Mouse (Mus musculus) midbrain, embryonic 14.5 days (tissue): ENCODE results near the gene Ptpn11. TPM values are rescaled to one million over a fixed set of nuclear protein-coding genes. Genes with fewer than 3 reads are reported as not detected.

Source experiments
- ATAC-seq: fragments of 200-750 bp; cut with Nextera tagmentation; 2 replicates; pipeline ENCODE4 v1.8.0; 2017; ENCODE audit warnings: moderate number of reproducible peaks, moderate library complexity; ENCODE audit not compliant: low FRiP score, low TSS enrichment
- DNase-seq: peaks from one replicate; pipeline ENCODE4 v3.0.0-alpha.2; 2015
- H3K27ac ChIP-seq: fragments of 300-500 bp; sonication (generic); replicated peaks from 2 replicates; pipeline ENCODE4 v1.5.1; 2014; ENCODE audit warnings: mild to moderate bottlenecking, low read depth, low read length, moderate library complexity
- H3K27me3 ChIP-seq: fragments of 300-500 bp; sonication (generic); 2 replicates; pipeline ENCODE4 v1.6.1; 2014; ENCODE audit warnings: low read length, control low read depth, mixed read lengths; ENCODE audit not compliant: control insufficient read depth, insufficient read depth
- H3K36me3 ChIP-seq: fragments of 300-500 bp; sonication (generic); 2 replicates; pipeline ENCODE4 v1.6.1; 2014; ENCODE audit warnings: low read length, control low read depth; ENCODE audit not compliant: control insufficient read depth, insufficient read depth
- H3K4me1 ChIP-seq: fragments of 300-500 bp; sonication (generic); 2 replicates; pipeline ENCODE4 v1.6.1; 2014; ENCODE audit warnings: mild to moderate bottlenecking, antibody characterized with exemption, low read length, control low read depth; ENCODE audit not compliant: control insufficient read depth, insufficient read depth
- H3K4me2 ChIP-seq: fragments of 300-500 bp; sonication (generic); 2 replicates; pipeline ENCODE4 v1.6.1; 2014; ENCODE audit warnings: mild to moderate bottlenecking, low read length, moderate library complexity
- H3K4me3 ChIP-seq: fragments of 300-500 bp; sonication (generic); replicated peaks from 2 replicates; pipeline ENCODE4 v1.5.1; 2014; ENCODE audit warnings: low read depth, low read length
- H3K9ac ChIP-seq: fragments of 300-500 bp; sonication (generic); replicated peaks from 2 replicates; pipeline ENCODE4 v1.6.1; 2014; ENCODE audit warnings: mild to moderate bottlenecking, low read length, moderate library complexity
- H3K9me3 ChIP-seq: fragments of 300-500 bp; sonication (generic); 2 replicates; pipeline ENCODE4 v1.6.1; 2016; ENCODE audit warnings: low read length, control low read depth, mixed read lengths; ENCODE audit not compliant: control insufficient read depth
- WGBS: fragments of 180-500 bp; shearing (Covaris S2); extraction: QIAGEN DNeasy Blood & Tissue Kit; methylation state at CpG from one replicate; pipeline ENCODE4 v1.1.7; 2014; 5-methylcytosine and 5-hydroxymethylcytosine counted together
- polyA plus RNA-seq: library from polyadenylated mRNA; unstranded; fragments of >200 nt; fragmentation: Nextera tagmentation; extraction: Ambion mirVana; gene quantifications from 2 replicates; pipeline ENCODE4 v1.2.1, GENCODE M21; 2014

Gene Ptpn11
- polyA plus RNA-seq, 1 experiment from 2014 or later: 29.7 TPM

DNA sequence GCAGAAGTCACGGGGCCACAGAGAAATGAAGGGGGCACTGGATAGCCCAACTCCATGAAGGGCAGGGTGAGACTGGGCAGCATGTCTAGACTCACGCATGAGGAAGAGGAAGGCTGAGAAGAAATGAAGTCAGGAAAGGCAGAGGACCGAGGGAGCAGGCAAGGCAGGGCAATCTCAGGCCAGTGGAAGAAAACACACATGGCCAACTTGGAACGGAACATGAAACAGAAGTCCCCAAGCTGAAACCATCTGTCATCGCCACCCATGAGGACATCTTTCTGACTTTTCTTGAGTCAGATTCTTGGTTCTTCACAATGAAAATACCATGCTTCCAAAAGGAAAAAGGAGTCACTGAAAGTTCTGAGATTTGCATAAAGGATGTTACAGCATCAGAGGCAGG lies 33.7 kb downstream of the Ptpn11 start:
- Histone ChIP-seq H3K4me1 (no peaks in the 10 kb centered on the region), H3K27me3 (no peaks in the 10 kb centered on the region), H3K4me2 (no peak overlapping the region), H3K27ac (no peak overlapping the region), H3K4me3 (no peak overlapping the region), H3K9me3 (no peaks in the 10 kb centered on the region), H3K36me3 (peaks cover 72% of the 10 kb centered on the region), H3K9ac (no peak overlapping the region)
- no peak for ATAC-seq
- WGBS: 97% methylated on average over 5 of the region's 5 CpGs
- no peak for DNase-seq

DNA sequence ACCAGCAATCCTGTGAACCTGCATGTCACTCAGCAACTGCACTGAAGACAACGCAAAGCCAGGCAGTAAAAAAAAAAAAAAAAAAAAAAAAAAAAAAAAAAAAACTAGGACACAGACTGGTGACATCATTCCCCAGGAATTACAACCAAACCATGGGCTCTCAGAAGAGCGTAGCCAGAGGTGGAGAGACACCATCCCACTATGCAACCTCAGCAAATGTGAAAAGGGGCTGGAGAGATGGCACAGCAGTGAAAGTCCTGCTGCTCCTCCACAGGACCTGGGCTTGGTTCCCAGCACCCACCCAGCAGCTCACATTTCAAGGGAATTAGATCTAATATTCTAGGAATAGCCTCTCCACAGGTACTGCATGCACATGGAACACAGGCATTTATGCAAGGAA lies 34.2 kb downstream of the Ptpn11 start:
- Histone ChIP-seq H3K27ac (no peak overlapping the region), H3K4me1 (no peaks in the 10 kb centered on the region), H3K9me3 (no peaks in the 10 kb centered on the region), H3K27me3 (no peaks in the 10 kb centered on the region), H3K36me3 (peaks cover 72% of the 10 kb centered on the region), H3K9ac (no peak overlapping the region), H3K4me3 (no peak overlapping the region), H3K4me2 (no peak overlapping the region)
- ATAC-seq: no peak
- WGBS: 91% methylated on average over 2 of the region's 2 CpGs
- no peak for DNase-seq

DNA sequence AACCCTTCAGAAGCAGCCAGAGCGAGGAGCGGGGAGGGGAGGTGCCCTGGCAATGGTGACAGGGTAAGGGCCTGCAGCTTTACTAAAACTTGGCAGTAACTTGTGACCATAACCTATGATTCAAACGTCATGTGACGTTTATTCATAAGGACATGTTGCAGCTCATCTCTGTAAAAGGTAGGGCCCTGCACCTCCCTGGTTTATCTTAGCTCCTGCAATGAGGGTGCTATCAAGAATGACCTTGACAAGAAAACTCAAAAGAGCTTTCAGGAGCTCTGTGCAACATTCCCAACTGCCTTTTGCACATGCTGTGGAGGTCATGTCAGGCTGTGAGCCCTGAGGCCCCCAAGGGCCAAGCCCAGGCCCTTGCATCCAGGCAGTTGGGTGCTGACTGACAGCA lies 35.1 kb downstream of the Ptpn11 start:
- H3K27ac ChIP-seq: 0 out of 2 replicates have a peak overlapping the region, but pooled peaks have one; percentile 5
- H3K9me3 ChIP-seq: no peaks in the 10 kb centered on the region
- H3K36me3 ChIP-seq: peaks cover 71% of the 10 kb centered on the region
- H3K9ac ChIP-seq: no peak overlapping the region
- H3K27me3 ChIP-seq: no peaks in the 10 kb centered on the region
- no peak overlapping the region for H3K4me2 ChIP-seq
- H3K4me3 ChIP-seq: no peak overlapping the region
- 95% methylated on average over 4 of the region's 4 CpGs for WGBS
- ATAC-seq (no peak), DNase-seq (no peak)
- H3K4me1 ChIP-seq: no peaks in the 10 kb centered on the region

GRCm38 (mm10) chr5:121150684-121151083 lies 40.5 kb downstream of the Ptpn11 start:
- WGBS: 93% methylated on average over 4 of the region's 4 CpGs
- no peak overlapping the region for H3K4me3 ChIP-seq
- no peaks in the 10 kb centered on the region for H3K27me3 ChIP-seq
- H3K4me1 ChIP-seq: no peaks in the 10 kb centered on the region
- DNase-seq (no peak), ATAC-seq (no peak)
- H3K4me2 ChIP-seq: no peak overlapping the region
- H3K9ac ChIP-seq: no peak overlapping the region
- peaks cover 73% of the 10 kb centered on the region for H3K36me3 ChIP-seq
- no peaks in the 10 kb centered on the region for H3K9me3 ChIP-seq
- no peak overlapping the region for H3K27ac ChIP-seq

DNA sequence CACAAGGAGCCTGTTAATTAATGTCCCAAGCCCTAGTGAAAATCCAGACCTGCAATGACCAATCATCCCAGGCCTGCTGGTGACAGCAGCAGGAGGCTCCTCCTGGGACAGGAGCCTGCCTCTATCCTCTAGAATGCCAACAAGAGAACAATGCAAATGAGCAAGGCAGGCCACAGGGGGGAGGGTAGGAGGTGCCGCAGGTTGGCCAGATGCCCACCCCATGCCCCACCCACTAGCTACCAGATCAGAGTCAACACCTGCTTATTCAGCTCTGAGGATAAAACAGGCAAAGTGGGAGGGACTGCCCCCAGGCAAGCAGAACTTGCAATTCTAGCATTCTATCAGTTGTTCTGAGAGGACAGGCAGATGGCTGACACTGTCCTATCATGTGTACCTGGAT lies 42.0 kb downstream of the Ptpn11 start:
- 64% methylated on average over 1 of the region's 1 CpGs for WGBS
- peaks cover 83% of the 10 kb centered on the region for H3K36me3 ChIP-seq
- H3K27me3 ChIP-seq: no peaks in the 10 kb centered on the region
- DNase-seq: peak; percentile 23
- H3K4me1 ChIP-seq: no peaks in the 10 kb centered on the region
- no peak overlapping the region for H3K4me3 ChIP-seq
- H3K4me2 ChIP-seq: no peak overlapping the region
- no peaks in the 10 kb centered on the region for H3K9me3 ChIP-seq
- no peak overlapping the region for H3K9ac ChIP-seq
- no peak for ATAC-seq
- H3K27ac ChIP-seq: no peak overlapping the region

- no peak for DNase-seq
- WGBS: 89% methylated on average over 5 of the region's 5 CpGs
These were observed 44.9 kb downstream of the Ptpn11 start for GRCm38 (mm10) chr5:121146275-121146674.

DNA sequence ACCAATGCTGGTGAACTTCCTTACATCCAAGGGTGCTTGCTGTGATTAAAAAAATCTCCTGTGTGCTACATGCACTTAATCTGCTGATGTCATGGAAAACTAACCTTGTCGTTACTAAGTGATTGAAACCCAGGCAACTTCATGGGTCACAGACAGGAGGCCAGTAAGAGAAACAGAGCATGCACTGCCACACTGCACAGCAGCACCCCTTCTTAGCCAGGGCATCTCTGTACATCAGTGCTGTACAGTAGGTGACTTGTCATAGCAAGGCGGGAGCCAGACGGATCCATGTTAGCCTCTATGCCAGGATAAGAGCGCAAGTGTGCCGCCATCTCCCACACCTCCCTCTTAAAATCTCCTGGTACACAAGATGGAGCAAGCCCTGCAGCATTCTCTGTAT lies 45.6 kb downstream of the Ptpn11 start:
- H3K36me3 ChIP-seq: peaks cover 81% of the 10 kb centered on the region
- H3K9ac ChIP-seq: no peak overlapping the region
- 92% methylated on average over 5 of the region's 5 CpGs for WGBS
- no peak overlapping the region for H3K4me3 ChIP-seq
- H3K4me2 ChIP-seq: no peak overlapping the region
- ATAC-seq: no peak
- no peaks in the 10 kb centered on the region for H3K9me3 ChIP-seq
- 0 out of 2 replicates have a peak overlapping the region, but pooled peaks have one; percentile 22 for H3K27ac ChIP-seq
- peaks cover 9% of the 10 kb centered on the region; the same call in 1 of the 2 replicates for H3K4me1 ChIP-seq
- DNase-seq: no peak
- H3K27me3 ChIP-seq: no peaks in the 10 kb centered on the region

More at GRCm38 (mm10) chr5:121146275-121146674, 44.9 kb downstream of the Ptpn11 start:
- Histone ChIP-seq H3K4me2 (no peak overlapping the region), H3K4me3 (no peak overlapping the region), H3K9me3 (no peaks in the 10 kb centered on the region), H3K9ac (no peak overlapping the region), H3K36me3 (peaks cover 83% of the 10 kb centered on the region), H3K4me1 (peaks cover 9% of the 10 kb centered on the region; the same call in 1 of the 2 replicates), H3K27ac (no peak overlapping the region; the same call in 1 of the 2 replicates), H3K27me3 (no peaks in the 10 kb centered on the region)
- no peak for ATAC-seq

- H3K27ac ChIP-seq: no peak overlapping the region; the same call in 1 of the 2 replicates
- peaks cover 75% of the 10 kb centered on the region for H3K36me3 ChIP-seq
These were observed 46.6 kb downstream of the Ptpn11 start for GRCm38 (mm10) chr5:121144441-121145238.

More at GRCm38 (mm10) chr5:121144441-121145238, 46.6 kb downstream of the Ptpn11 start:
- Histone ChIP-seq H3K4me2 (no peak overlapping the region), H3K9me3 (no peaks in the 10 kb centered on the region), H3K4me3 (no peak overlapping the region), H3K9ac (no peak overlapping the region), H3K4me1 (peaks cover 9% of the 10 kb centered on the region; the same call in 1 of the 2 replicates), H3K27me3 (no peaks in the 10 kb centered on the region)
- no peak for ATAC-seq
- no peak for DNase-seq
- 88% methylated on average over 13 of the region's 13 CpGs for WGBS
